Mouse (Mus musculus): Measurements from ENCODE around the gene Zfp385c.
"Not testable (repeated sequence)": the region's sequence is repeated elsewhere in the genome, so short reads cannot be mapped to it uniquely, and the experiment has no call there.

Gene Zfp385c

GRCm38 (mm10) chr11:100592346-100593046 lies 99.8 kb downstream of the Zfp385c start:
- no peak for DNase-seq

- no peak for DNase-seq
These were observed 103.8 kb downstream of the Zfp385c start for GRCm38 (mm10) chr11:100588462-100588861.

GRCm38 (mm10) chr11:100585148-100585547 lies 107.1 kb downstream of the Zfp385c start:
- DNase-seq: peak; percentile 72

GRCm38 (mm10) chr11:100584561-100584961 lies 107.7 kb downstream of the Zfp385c start:
- peak; percentile 91 for DNase-seq

- DNase-seq: peak; percentile 78
These were observed 109.4 kb downstream of the Zfp385c start for GRCm38 (mm10) chr11:100582836-100583235.

GRCm38 (mm10) chr11:100582413-100582812 lies 109.8 kb downstream of the Zfp385c start:
- DNase-seq: not testable (repeated sequence)

- peak; percentile 93 for DNase-seq
These were observed 110.5 kb downstream of the Zfp385c start for GRCm38 (mm10) chr11:100581756-100582155.

GRCm38 (mm10) chr11:100580275-100580674 lies 112.0 kb downstream of the Zfp385c start:
- peak; percentile 88 for DNase-seq

- peak; percentile 86 for DNase-seq
These were observed 113.0 kb downstream of the Zfp385c start for GRCm38 (mm10) chr11:100579116-100579799.

- peak; percentile 85 for DNase-seq
These were observed 114.2 kb downstream of the Zfp385c start for GRCm38 (mm10) chr11:100577852-100578599.
